Mouse (Mus musculus) embryonic fibroblast, embryonic 13.5 days (primary cell): ENCODE measurements around the gene Ep300.

Source experiments
- CTCF ChIP-seq: IDR thresholded peaks from 2 replicates; pipeline ENCODE4 v1.5.1; 2011; ENCODE audit warnings: mild to moderate bottlenecking, control low read depth, low read length, moderate library complexity, borderline replicate concordance; ENCODE audit not compliant: insufficient read depth
- POLR2A ChIP-seq: IDR thresholded peaks from 2 replicates; pipeline ENCODE4 v1.6.1; 2011; ENCODE audit warnings: low read depth, mild to moderate bottlenecking, control low read depth, low read length, moderate library complexity

DNA sequence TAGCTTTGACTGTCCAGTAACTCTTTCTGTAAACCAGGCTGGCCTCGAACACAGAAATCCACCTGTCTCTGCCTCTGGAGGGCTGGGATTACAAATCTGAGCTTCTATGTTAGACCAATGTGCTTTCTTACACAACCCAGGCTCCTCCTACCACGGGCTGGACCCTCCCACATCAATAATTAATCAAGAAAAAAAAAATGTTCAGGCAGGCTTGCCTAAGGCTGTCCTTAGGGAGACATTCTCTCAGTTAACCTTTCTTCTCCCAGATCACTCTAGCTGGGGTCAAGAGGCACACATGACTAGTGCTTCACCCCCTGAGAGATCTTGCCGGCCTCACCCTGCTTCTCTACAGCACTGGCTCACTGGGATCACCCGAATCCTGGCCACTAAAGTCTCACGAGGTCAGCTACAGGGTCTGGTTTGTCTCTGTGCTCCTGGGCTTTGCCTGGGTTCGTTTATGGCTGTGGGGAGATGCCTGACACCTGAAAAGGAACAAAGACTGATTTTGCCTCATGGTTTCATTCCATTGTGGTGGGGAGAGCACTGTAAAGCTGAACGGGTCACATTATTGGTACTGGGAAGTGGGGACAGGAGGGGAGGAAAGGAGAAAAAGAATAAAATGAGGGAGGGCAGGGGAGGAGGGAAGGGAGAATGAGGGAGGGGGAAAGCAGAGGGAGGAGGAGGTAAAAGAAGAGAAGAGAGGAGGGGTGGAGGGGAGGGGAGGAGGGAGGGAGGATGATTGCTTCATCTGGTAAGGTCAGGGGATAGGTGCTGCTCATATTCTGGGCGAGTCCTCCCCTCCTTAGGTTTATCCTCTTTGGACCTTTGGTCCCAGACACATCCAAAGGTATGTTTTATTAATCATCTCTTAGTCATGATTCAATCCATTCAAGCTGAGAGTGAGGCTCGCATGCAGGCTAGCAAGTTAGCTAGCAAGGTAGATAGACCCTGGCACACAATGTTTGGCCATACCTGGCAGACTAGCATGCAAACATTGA, 22.4 kb upstream of the Ep300 start:
- TF ChIP-seq CTCF: no peak
- TF ChIP-seq POLR2A: no peak
